Mouse (Mus musculus): ENCODE measurements at regions not wholly inside any gene's neighbourhood (a gene's known extent, or its start where the extent isn't known, plus 50 kb on each side); places are given as distances from the start of the nearest gene placed in this dataset.

DNA sequence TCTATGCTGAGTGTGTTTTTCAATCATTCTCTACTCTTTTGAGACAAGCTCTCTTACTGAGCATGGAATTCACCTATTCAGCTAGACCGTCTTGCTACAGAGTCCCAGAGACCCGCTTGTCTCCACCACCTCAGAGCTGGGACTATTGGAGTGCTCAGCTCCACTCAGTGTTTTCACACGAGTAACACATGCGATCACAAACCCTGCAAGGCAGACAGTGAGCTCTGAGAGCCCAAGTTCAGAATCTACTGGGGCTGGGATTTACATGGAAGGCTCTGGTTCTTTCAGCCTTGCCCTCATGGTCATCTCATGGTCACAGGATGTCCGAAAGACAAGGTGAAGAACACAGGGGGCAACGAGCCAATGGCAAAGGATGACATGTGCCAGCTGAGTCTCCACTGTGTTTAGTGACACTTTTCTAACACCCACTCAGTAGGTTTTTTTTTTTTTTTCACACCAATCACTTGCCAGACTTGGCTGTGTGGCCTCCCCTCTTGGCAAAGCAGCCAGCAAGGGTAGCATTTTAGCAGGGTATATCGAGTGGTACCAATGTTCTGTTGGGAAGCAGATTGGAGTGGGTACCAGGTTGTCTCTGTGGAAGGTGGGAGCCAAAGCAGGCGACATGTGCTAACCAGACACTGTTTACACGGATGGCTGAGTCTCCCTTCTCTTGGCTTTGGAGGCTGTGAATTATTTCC lies 51.2 kb upstream of the Gtsf1l start:
- peak; percentile 46 to 82 for DNase-seq (ENCODE audit: low spot score in 2 of 2)

DNA sequence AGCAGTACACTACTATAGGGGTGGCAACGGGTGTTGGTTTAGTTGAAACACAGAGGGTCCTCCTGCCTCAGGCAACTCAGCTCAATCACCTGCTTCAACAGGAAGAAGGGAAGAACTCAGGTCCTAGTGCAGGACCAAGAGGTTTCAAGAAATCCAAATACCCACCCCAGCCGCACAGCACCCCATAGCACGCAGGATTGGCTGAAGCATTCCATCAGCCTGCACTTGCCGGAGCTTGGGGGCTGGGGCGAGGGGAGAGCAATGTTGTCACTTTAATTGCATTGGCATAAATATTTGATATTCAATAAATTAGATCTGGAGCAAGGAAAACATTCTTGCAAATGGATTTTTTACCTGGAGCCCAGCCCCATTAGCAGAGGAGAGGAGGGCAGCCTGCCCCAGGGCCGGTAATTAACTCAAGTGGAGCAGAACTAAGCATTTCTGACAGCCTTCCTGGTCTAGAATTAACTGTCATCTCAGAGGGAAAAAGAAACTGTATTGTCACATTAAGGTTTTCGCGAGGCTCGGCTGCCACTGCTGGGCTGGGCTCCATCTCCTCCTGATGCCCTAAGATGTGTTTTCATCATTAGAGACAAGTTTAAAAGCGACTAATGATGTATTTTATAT lies 55.2 kb upstream of the Gtsf1l start:
- no peak for DNase-seq (ENCODE audit: low spot score in 2 of 2)

DNA sequence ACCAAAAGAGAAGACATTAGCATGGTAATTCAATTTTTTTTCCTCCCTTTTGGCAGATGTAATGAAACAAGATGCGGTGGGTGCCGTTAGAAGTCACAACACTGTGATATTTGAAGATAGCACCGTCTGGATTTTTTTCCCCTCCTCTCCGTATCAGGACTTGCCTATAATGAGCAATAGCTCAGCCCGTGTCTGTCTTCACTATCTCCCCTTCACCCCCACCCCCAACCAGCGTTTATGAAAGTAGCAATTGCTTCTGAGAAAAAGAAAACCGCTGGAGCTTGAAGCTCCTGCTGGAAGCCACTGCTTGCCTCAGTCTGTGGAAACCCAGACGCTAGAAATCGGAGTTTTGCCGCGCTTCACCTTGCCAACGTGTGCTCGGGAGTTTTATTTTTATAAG lies 55.8 kb upstream of the Gtsf1l start:
- DNase-seq (ENCODE audit: low spot score in 2 of 2) = no peak

DNA sequence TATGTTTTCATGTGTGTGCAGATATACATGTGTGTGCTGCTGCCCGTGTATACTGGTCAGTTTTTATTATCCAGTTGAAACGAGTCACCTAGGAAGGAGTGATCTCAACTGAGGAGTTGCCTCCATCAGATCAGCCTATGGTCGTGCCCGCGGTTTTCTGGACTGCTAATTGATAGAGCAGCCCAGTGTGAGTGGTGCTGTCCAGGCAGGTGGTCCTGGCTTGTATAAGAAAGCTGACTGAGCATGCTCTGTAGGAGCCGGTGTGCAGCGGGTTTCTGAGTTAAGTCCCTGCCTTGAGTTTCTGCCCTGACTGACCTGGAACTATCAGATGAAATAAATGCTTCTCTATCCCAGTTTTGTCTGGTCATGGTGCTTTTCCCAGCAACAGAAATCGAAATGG lies 56.9 kb upstream of the Tox2 start:
- no peak for DNase-seq (ENCODE audit: low spot score in 2 of 2)

DNA sequence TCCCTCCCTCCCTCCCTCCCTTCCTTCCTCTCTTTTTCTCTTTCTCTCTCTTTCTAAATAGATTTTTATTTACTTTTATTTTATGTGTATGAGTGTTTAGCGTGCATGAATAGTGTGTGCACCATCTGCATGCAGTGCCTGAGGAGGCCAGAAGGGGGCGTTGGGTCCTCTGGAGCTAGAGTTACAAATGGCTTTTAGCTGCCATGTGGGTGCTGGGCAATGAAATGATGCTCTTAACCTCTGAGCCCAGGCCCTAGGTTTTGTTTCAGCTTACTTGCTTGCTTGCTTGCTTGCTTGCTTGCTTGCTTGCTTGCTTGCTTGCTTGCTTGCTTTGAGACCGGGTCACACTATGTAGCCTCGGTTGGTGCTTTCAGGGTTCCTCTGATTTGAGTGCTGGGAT lies 56.4 kb upstream of the Tox2 start:
- no peak for DNase-seq (ENCODE audit: low spot score in 2 of 2)

DNA sequence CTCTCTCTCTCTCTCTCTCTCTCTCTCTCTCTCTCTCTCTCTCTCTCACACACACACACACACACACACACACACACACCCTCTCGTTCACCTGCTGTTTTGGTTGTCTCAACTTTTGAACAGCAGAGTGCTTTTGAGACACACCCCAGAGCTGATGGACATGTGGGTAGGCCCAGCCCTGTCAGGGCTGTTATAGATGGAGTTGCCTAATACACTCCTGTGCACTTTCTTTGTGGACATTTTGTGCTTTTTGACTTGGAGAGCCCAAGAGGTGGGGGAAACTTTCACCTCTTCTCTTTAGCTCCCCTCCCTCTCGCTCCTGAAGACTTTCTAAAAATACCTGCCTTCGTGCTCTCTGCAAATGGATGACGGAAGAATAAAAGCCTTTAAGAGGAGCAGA lies 55.5 kb upstream of the Tox2 start:
- no peak for DNase-seq (ENCODE audit: low spot score in 2 of 2)

DNA sequence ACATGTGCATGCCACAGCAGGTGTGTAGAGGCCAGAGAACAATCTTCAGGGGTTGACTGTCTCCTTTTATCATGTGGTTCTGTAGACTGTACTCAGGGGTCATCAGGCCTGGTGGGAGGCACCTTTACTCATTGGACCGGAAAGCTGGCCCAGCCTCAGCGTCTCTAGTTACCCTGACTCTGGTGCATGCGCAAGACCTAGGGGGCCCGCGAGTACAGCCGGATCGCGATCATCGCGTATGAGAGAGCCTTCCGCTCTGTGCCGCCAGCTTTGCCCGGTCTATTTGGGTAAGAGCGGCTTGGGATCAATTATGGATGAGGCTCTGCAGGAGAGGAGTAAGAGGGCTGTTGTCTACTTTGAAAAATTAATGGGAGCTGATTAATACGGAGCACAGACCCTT lies 51.9 kb upstream of the Tox2 start:
- no peak for DNase-seq (ENCODE audit: low spot score in 2 of 2)

DNA sequence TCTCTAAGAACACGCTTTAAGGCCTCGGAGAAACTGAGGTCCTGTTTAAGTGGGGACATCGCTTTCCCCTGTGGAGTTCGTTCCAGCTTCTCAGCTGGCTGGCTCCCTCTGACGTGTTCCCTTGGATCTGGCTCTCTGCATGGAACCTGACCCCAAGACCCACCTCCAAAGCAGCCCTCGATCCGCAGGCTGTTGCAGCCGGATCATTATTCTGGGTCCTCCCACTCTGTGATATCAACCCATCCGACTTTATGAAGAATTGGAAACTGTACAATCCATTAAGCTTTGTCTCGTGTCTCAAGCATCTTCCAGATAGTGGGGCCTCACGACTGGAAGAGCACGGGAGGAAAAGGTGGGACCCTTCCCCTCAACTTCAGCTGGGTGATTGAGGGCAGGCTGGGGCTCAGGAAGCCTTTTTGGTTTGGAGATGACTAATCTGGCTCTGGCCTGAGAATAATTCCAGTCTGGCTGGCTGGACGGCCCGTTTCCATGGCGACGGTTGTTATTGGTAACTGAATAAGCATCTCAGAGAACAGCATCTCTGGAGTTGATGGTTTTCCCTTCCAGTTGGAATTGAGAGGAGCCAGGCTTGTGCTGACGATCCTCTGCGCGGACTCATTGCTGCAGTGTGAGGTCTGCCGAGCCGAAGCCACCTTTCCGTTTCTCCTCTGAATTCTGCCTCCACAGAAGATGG lies 50.4 kb upstream of the Tox2 start:
- DNase-seq (ENCODE audit: low spot score in 2 of 2) = peak; percentile 78 to 91

All from layer of hippocampus, postnatal 14 days (tissue).